Mouse (Mus musculus): ENCODE measurements at regions not wholly inside any gene's neighbourhood (a gene's known extent, or its start where the extent isn't known, plus 50 kb on each side); places are given as distances from the start of the nearest gene placed in this dataset.

DNA sequence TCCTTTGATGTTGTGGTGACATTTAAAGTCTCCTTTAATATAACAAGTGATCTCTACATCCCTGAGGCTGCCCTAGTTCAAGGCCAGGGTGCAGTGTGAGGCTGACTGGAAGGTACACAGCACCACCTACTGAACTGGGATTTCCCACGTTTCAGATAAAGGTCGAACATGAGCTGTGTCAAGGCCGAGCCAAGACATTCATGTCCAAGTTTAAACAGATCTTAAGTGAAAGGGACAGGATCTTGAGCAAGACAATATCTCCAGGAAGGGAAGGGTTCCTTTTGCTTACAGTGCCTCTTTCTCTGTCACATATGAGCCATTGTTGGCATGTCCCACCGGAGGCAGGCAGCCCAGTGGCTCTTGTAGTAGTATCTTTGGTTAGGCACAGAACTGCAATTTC lies 343.0 kb downstream of the Mctp2 start:
- no peak; the same call in 1 of the 2 replicates for TF ChIP-seq CTCF (IDR thresholded peaks at IDR 0.05; ENCODE audit: control insufficient read depth, insufficient read depth, insufficient replicate concordance, low read depth, low read length)
- TF ChIP-seq POLR2A (IDR thresholded peaks at IDR 0.05; ENCODE audit: control insufficient read depth, low read depth, low read length), result no peak

All from testis, adult 2 months (tissue).